Mouse (Mus musculus) bone marrow, adult 2 months (tissue): Measurements from ENCODE around the gene Slc6a12.
"Not testable (repeated sequence)": the region's sequence is repeated elsewhere in the genome, so short reads cannot be mapped to it uniquely, and the experiment has no call there.

Experiments
- CTCF ChIP-seq: fragments of 200-500 bp; IDR thresholded peaks from 2 replicates; pipeline ENCODE4 v1.5.1; 2011; ENCODE audit warnings: low read length, control low read depth; ENCODE audit not compliant: control insufficient read depth, insufficient read depth
- POLR2A ChIP-seq: fragments of 200-500 bp; IDR thresholded peaks from 2 replicates; pipeline ENCODE4 v1.6.1; 2011; ENCODE audit warnings: low read depth, mild to moderate bottlenecking, control low read depth, low read length, borderline replicate concordance; ENCODE audit not compliant: control insufficient read depth

DNA sequence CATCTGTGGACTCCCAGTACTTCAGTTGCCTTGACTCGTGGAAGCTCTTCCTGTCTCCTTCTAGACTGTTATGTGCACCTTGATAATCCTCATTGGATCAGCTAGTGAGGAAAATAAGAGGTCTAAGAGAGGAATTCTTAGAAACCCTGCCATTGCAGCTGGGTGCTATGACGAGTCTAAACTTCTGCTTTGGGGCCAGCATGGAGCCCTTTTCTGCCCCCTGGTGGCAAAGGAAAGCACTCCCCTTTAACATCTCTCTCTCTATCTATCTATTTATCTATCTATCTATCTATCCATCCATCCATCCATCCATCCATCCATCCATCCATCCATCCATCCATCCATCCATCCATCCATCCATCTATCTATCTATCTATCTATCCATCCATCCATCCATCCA, 23.7 kb downstream of the Slc6a12 start:
- not testable (repeated sequence) for TF ChIP-seq POLR2A
- TF ChIP-seq CTCF, result peak; percentile 64
